Mouse (Mus musculus): ENCODE data around the gene Snca.

Snca gene

GRCm38 (mm10) chr6:60829282-60829891 is at the start of gene Snca:
Snca (minus strand) TSS chr6:60829855.
- POLR2A ChIA-PET, result interaction anchor here in 2 of 4 experiments (0.7 to 1.3 kb wide), 3 partner anchors 127 to 810 kb away, joined by 4 to 5 read pairs (median 4); no protein-coding TSS in a partner anchor
- CTCF ChIA-PET, result interaction anchor here in 2 of 4 experiments (0.6 to 1.1 kb wide), 2 partner anchors 12 to 482 kb away, joined by 3 to 4 read pairs; no protein-coding TSS in a partner anchor

DNA sequence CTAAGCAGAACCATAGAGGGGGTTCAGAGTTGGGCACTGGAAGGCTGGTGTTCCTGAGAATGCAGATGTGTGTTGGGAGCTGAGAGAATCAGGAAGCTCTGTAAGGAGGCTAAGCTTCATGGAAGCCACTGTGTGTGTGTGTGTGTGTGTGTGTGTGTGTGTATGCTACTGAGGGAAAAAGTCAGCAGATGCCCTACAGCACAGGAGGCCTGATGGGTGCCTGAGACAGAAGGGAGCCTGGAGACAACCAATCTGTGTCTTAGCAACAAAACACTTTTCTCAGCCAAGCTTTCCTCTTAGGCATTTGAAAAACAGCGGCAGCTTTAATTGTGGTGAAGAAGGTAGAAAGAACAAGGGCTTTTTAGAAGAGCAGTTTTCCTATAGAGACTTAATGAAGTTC is 40.5 kb upstream of the Snca start:
- ChIA-PET POLR2A (no interaction called here), CTCF (interaction anchor here in 1 of 4 experiments (0.7 kb wide), 1 partner anchor 1036 kb away, joined by 7 read pairs; no protein-coding TSS in a partner anchor)

DNA sequence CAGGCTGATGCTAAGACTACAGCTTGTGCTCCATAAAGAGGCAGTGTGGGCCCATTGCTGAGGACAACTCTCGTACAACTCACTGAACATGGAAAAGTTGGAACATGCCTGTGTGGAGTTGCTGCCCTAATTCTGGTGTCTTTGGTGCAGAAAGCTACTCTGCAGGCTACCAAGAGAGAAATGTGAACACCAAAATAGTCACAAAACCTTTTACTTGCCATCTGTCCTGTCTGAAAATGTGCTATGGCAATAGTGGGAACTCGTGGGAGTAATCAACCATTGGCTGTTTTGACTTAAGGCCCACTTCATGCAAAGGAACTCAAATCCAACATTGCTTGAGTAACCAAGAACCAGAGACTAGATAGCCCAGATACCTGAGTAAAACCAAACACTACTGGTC is 26.9 kb upstream of the Snca start:
- ChIA-PET POLR2A (no interaction called here), CTCF (no interaction called here)

GRCm38 (mm10) chr6:60851690-60852089 is 22.0 kb upstream of the Snca start:
- ChIA-PET POLR2A (no interaction called here), CTCF (no interaction called here)

GRCm38 (mm10) chr6:60828429-60829264 is 1.0 kb downstream of the Snca start:
- ChIA-PET POLR2A (interaction anchor here in 2 of 4 experiments (0.6 to 1.3 kb wide), 3 partner anchors 10 to 167 kb away, joined by 3 to 4 read pairs (median 3); no protein-coding TSS in a partner anchor), CTCF (interaction anchor here in 2 of 4 experiments (1.1 to 1.3 kb wide), 2 partner anchors 122 to 483 kb away, joined by 4 read pairs; no protein-coding TSS in a partner anchor)

DNA sequence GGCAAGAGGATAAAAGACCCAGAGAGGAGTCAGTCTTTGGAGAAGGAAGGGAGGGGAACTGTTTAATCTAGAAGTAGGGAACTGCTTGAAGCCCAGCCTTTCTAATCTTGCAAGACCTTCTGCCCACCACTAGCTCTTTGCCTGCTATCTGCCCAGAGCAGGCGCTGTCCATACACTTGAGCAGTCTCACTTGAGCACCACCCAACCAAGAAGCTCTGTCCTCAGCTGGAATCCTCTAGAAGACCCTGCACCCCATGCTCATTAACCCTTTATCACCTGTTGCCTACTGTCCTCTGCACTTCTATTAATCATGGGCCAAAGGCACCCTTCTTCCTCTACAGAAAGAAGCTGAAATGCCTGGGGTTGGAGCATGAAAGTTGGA is 1.6 kb downstream of the Snca start:
- POLR2A ChIA-PET, result interaction anchor here in 2 of 4 experiments (0.6 to 1.3 kb wide), 3 partner anchors 9 to 167 kb away, joined by 3 to 4 read pairs (median 3); no protein-coding TSS in a partner anchor
- CTCF ChIA-PET, result interaction anchor here in 1 of 4 experiments (1.3 kb wide), 1 partner anchor 123 kb away, joined by 4 read pairs; no protein-coding TSS in a partner anchor

DNA sequence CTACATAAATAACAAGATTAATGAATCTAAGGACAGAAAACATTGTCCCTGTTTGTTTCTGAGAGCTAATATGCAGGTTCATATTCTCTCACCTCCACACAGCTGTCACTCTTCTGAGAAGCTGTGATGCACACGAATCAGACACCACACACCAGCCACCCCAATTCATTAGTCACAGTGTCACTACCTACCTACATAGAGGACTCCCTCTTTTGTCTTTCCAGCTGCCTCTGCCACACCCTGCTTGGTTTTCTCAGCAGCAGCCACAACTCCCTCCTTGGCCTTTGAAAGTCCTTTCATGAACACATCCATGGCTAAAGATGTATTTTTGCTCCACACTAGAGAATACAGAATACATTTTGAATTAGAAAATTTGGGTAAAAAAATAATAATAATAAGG is 2.4 kb downstream of the Snca start:
- POLR2A ChIA-PET, result no interaction called here
- CTCF ChIA-PET, result no interaction called here

DNA sequence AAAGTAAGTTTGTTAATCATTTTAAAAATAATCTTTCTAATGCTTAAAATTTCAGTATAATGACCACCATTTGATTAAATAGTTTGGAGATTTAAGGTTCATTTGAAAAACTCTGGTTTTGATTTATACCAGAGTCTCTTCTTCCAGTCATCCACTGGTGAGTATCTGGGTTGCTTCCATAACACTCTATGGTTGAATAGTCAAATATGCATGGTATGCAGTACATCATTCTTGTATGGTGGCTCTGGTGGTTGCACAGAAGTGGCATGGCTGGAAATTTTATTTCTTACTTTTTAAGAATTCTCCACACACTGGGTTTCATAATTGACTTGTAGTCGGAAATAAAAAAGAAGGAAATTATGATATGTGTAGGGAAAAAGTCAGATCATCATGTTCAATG is 10.4 kb downstream of the Snca start:
- ChIA-PET CTCF (no interaction called here), POLR2A (no interaction called here)

DNA sequence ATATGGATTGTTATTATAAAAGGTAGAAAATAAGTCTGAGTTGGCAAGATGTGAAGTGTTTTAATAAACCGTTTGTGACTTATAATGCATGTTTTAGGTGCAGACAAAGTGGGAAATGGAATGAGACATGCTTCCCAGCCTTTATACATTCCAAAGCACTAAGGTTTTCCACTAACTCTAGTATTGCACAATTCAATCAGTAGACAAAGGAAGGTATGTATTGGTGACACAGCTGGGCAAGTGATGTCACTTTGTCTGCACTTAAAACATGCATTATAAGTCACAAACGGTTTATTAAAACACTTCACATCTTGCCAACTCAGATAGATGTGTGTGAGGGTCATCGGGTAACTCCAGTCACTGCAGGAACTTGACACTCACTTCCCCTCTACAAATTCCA is 16.1 kb downstream of the Snca start:
- POLR2A ChIA-PET, result no interaction called here
- CTCF ChIA-PET, result interaction anchor here in 1 of 4 experiments (0.6 kb wide), 1 partner anchor 39 kb away, joined by 3 read pairs; no protein-coding TSS in a partner anchor

DNA sequence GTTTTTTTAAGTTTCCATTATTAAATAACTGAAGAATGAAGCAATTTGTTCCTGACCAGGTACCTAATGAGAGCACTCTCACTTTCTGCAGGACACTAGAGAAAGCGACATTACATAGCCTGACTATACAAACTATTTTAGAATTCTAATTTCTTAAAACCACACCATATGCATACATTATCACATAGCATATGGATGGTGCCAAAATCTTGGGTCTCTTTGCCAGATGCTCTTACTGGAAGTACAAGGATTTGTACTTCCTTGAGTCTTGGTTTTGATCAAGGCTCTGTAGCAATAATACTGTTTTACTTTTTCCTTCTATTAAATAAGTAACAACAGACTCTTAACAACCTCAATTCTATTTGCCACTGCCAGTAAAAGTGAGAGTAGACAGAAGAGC is 31.4 kb downstream of the Snca start:
- ChIA-PET POLR2A (interaction anchor here in 1 of 4 experiments (1.0 kb wide), 1 partner anchor 24 kb away, joined by 3 read pairs; no protein-coding TSS in a partner anchor), CTCF (no interaction called here)

DNA sequence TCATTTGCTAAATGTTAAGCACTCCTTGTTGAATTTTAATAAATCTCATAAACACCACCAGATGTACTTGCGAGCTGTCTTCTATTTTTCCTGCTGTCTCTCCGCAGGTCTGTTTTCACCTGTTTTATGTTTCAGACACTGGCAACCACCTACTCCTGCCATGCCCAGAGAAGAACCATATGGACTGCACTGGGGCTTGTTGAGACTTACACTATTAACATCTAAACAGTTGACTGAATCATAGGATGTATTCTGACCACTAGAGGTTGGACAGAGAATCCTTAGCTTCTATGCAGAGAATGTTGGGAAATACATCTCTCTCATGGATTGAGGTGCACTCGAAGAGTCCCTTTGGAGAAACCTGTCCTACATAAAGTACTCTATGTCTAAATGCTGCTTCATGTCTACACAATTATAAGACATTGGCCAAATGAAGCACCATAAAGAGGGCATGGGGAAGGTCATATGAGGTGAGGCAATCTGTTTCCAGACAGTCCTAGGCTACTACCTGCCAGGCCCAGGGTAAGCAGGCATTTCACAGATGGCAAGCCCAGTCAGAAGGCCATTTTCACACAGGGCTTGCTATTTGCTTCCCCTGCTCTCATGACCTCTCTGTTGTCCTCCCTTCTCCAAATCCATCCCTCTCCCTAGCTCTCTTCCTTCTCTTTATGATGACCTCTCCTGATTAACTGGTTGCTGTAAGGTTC is 35.8 kb downstream of the Snca start:
- CTCF ChIA-PET, result no interaction called here
- POLR2A ChIA-PET, result no interaction called here

DNA sequence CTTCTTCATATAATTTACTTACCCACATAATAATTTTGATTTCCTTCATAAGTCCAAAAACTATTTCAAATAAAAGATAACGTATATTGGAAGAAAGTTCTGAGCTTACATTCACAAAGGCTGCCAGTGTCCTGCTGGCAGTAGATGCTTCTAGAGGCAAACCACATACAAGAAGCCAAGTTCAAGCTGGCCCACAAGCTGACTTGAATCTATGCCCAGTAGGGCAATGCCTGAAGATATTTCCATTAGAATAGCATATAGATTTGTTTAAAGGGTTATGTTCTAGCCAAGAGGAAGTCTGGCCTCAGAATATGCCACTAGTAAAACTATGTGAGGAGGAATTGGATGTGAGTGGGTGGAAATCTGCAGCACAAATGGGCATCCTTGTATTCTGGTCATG is 42.7 kb downstream of the Snca start:
- ChIA-PET POLR2A (no interaction called here), CTCF (interaction anchor here in 1 of 4 experiments (0.6 kb wide), 1 partner anchor 126 kb away, joined by 4 read pairs; no protein-coding TSS in a partner anchor)

- POLR2A ChIA-PET, result no interaction called here
- CTCF ChIA-PET, result no interaction called here
These were observed 57.8 kb downstream of the Snca start for GRCm38 (mm10) chr6:60771899-60772298.

GRCm38 (mm10) chr6:60765696-60766095 is 64.0 kb downstream of the Snca start:
- ChIA-PET POLR2A (interaction anchor here in 1 of 4 experiments (0.7 kb wide), 1 partner anchor 68 kb away, joined by 4 read pairs; no protein-coding TSS in a partner anchor), CTCF (no interaction called here)

DNA sequence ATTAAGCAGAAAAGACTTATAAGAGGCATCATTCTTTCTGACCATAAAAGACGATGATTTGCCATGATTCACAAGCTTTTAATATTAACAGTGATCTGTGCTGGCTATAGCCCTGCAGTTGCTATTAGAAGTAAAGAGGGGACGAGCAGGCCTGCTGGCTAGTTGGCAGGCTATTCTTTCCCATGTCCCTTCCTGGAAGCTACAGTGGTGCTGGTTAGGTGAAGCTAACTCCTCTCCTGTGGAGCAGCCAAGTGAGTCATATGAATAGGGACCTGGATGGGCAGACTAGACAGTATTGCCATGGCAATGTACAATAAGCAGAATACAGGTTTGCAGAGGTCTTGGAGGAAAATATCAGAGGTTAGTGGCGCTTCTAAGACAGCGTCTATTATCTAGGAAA is 66.8 kb downstream of the Snca start:
- ChIA-PET POLR2A (no interaction called here), CTCF (no interaction called here)

DNA sequence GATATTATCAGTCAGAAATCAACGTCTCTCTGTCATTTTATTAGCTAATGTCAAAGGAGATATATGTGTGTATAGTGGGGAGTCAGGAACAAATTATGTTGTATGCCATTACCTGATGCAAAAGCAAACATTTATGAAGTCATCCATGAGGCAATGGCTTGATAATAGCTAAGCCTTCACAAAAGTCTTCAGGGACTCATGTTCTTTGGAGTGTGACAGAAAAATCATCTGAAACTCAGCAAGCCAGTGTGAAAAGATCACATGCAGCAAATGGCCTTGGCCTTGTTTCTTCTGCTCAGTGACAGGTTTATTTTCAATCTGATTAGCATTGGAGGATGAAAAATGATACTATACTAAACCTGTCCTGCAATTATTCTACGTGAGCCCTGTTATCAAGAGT is 67.9 kb downstream of the Snca start:
- CTCF ChIA-PET, result no interaction called here
- POLR2A ChIA-PET, result no interaction called here

DNA sequence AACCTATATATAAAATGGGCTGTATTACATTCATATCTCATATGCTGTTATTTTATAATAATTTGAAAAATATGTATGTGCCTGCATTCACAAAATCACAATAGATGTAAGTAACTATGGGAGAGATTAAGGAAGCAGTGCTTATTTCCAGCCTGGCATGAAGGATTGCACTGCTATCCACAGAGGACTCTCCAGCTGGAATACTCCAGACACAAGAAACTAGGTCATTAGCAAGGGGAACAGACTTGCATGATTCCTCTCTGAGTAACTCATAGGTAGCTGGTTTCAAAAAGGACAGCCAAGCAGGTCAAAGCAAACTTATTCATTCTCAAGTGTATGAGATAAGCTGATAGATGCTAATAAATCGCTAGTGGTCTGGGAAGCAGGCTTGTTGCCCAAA is 74.7 kb downstream of the Snca start:
- CTCF ChIA-PET, result no interaction called here

GRCm38 (mm10) chr6:60745965-60746364 is 83.7 kb downstream of the Snca start:
- CTCF ChIA-PET, result interaction anchor here in 1 of 4 experiments (1.1 kb wide), 1 partner anchor 204 kb away, joined by 3 read pairs; no protein-coding TSS in a partner anchor
- POLR2A ChIA-PET, result no interaction called here

More for the DNA sequence above, 74.7 kb downstream of the Snca start:
- POLR2A ChIA-PET, result no interaction called here

DNA sequence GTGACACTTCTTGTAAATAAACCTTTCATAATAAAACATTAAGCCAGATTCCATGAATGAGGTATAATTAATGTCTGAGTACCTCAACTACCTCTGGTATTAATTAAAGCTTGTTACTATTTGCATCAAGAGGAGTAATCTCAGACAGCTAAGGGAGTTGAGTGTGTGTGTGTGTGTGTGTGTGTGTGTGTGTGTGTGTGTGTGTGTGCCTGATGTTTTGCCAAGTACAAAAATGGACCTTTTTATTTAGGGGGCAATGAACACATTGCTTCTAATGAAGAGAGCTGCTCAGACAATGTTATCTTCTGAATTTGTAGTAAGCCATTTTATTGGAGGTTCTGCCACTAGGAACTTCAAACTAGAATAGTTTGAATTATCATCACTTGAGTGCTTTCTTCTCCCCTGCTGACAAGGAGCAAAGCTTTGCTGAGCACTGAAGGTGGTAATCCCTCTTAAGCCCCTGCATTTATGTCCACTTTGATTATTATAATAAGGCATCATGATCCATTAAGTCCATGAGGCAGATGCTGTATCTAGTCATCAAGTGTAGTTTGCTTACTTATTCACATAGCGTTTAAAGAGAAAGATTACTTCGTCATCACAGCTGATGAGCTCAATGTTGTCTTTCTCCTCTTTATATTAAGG is 88.1 kb downstream of the Snca start:
- ChIA-PET CTCF (interaction anchor here in 1 of 4 experiments (0.7 kb wide), 1 partner anchor 589 kb away, joined by 9 read pairs; no protein-coding TSS in a partner anchor), POLR2A (no interaction called here)

Measured in embryonic stem cell, embryonic (primary cell).